Mouse (Mus musculus) thymus, adult 2 months (tissue): Measurements from ENCODE around the gene Svip. TPM values are rescaled to one million over a fixed set of nuclear protein-coding genes. Genes with fewer than 3 reads are reported as not detected.

Experiments used
- DNase-seq: peaks from one replicate; pipeline ENCODE4 v3.0.0; 2021
- H3K27ac ChIP-seq: fragments of 200-500 bp; 2 replicates; pipeline ENCODE4 v1.5.1; 2012; ENCODE audit warnings: low read length, control low read depth; ENCODE audit not compliant: control insufficient read depth, insufficient read depth
- H3K27me3 ChIP-seq: fragments of 200-500 bp; 2 replicates; pipeline ENCODE4 v1.6.1; 2012; ENCODE audit warnings: mild to moderate bottlenecking, low read length, moderate library complexity, mixed read lengths; ENCODE audit not compliant: control insufficient read depth, insufficient read depth
- H3K36me3 ChIP-seq: fragments of 200-500 bp; 2 replicates; pipeline ENCODE4 v1.6.1; 2012; ENCODE audit warnings: mild to moderate bottlenecking, low read length, moderate library complexity; ENCODE audit not compliant: control insufficient read depth, insufficient read depth
- H3K4me1 ChIP-seq: fragments of 200-500 bp; replicated peaks from 2 replicates; pipeline ENCODE4 v1.6.1; 2012; ENCODE audit warnings: low read length; ENCODE audit not compliant: control insufficient read depth, insufficient read depth
- H3K4me3 ChIP-seq: fragments of 200-500 bp; 2 replicates; pipeline ENCODE4 v1.5.1; 2012; ENCODE audit warnings: mild to moderate bottlenecking, low read length, control low read depth, moderate library complexity; ENCODE audit not compliant: control insufficient read depth, insufficient read depth
- CTCF ChIP-seq: fragments of 200-500 bp; IDR thresholded peaks from 2 replicates; pipeline ENCODE4 v1.5.1; 2012; ENCODE audit warnings: mild to moderate bottlenecking, control low read depth, low read length, moderate library complexity, borderline replicate concordance; ENCODE audit not compliant: control insufficient read depth, poor library complexity, insufficient read depth; ENCODE audit errors: extremely low read depth
- POLR2A ChIP-seq: fragments of 200-500 bp; IDR thresholded peaks from 2 replicates; pipeline ENCODE4 v1.6.1; 2012; ENCODE audit warnings: mild to moderate bottlenecking, low read length, control low read depth, moderate library complexity; ENCODE audit not compliant: control insufficient read depth, poor library complexity, insufficient read depth; ENCODE audit errors: extremely low read depth
- WGBS: fragments of 180-500 bp; shearing (Covaris S2); methylation state at CpG from one replicate; pipeline ENCODE4 v1.1.7; 2018; 5-methylcytosine and 5-hydroxymethylcytosine counted together
- polyA plus RNA-seq: library from polyadenylated mRNA; depleted of rRNA; stranded (reverse); fragments of >200 nt; gene quantifications from 2 replicates; pipeline ENCODE4 v1.2.3, GENCODE M21; 2012

Gene Svip
- polyA plus RNA-seq, 1 experiment, result 0.61 TPM

- Histone ChIP-seq H3K4me1 (no peaks in the 10 kb centered on the region), H3K27ac (no peak overlapping the region), H3K4me3 (no peak overlapping the region), H3K36me3 (no peaks in the 10 kb centered on the region), H3K27me3 (no peaks in the 10 kb centered on the region)
- DNase-seq, result no peak
- TF ChIP-seq POLR2A, result no peak
- no peak for TF ChIP-seq CTCF
- WGBS, result 82% methylated on average over 7 of the region's 7 CpGs
Observed at GRCm38 (mm10) chr7:52013457-52013856, 7.6 kb upstream of the Svip start.

GRCm38 (mm10) chr7:52007138-52007537, 1.3 kb upstream of the Svip start:
- Histone ChIP-seq H3K4me3 (no peak overlapping the region), H3K36me3 (no peaks in the 10 kb centered on the region), H3K4me1 (no peaks in the 10 kb centered on the region), H3K27me3 (no peaks in the 10 kb centered on the region; the same call in 1 of the 2 replicates), H3K27ac (no peak overlapping the region)
- TF ChIP-seq POLR2A (no peak), CTCF (no peak)
- WGBS, result 80% methylated on average over 2 of the region's 2 CpGs
- no peak for DNase-seq

GRCm38 (mm10) chr7:52006296-52006630, 445 bp upstream of the Svip start:
- no peak for TF ChIP-seq CTCF
- TF ChIP-seq POLR2A, result no peak
- no peaks in the 10 kb centered on the region; the same call in 1 of the 2 replicates for H3K27me3 ChIP-seq
- H3K36me3 ChIP-seq, result no peaks in the 10 kb centered on the region
- no peak for DNase-seq
- no peak overlapping the region for H3K27ac ChIP-seq
- H3K4me3 ChIP-seq, result peak overlapping the region; percentile 7; the same call in 1 of the 2 replicates
- H3K4me1 ChIP-seq, result no peaks in the 10 kb centered on the region
- WGBS, result 3% methylated on average over 9 of the region's 9 CpGs

- H3K36me3 ChIP-seq, result no peaks in the 10 kb centered on the region
- H3K27ac ChIP-seq, result no peak overlapping the region
- no peaks in the 10 kb centered on the region for H3K4me1 ChIP-seq
- no peaks in the 10 kb centered on the region for H3K27me3 ChIP-seq
- TF ChIP-seq CTCF (no peak), POLR2A (no peak)
- no peak overlapping the region for H3K4me3 ChIP-seq
- WGBS, result 96% methylated on average over 3 of the region's 3 CpGs
- DNase-seq, result no peak
Observed at GRCm38 (mm10) chr7:51991020-51991419, 14.8 kb downstream of the Svip start.

GRCm38 (mm10) chr7:51986909-51987308, 18.9 kb downstream of the Svip start:
- WGBS, result 7% methylated on average over 6 of the region's 6 CpGs
- DNase-seq, result no peak
- H3K27me3 ChIP-seq, result no peaks in the 10 kb centered on the region

GRCm38 (mm10) chr7:51985763-51986162, 20.1 kb downstream of the Svip start:
- TF ChIP-seq CTCF (no peak), POLR2A (no peak)

More at GRCm38 (mm10) chr7:51986909-51987308, 18.9 kb downstream of the Svip start:
- Histone ChIP-seq H3K4me3 (no peak overlapping the region), H3K36me3 (no peaks in the 10 kb centered on the region), H3K4me1 (no peaks in the 10 kb centered on the region), H3K27ac (no peak overlapping the region)
- TF ChIP-seq CTCF, result no peak
- TF ChIP-seq POLR2A, result no peak

GRCm38 (mm10) chr7:51982303-51982702, 23.5 kb downstream of the Svip start:
- TF ChIP-seq CTCF (no peak), POLR2A (no peak)
- no peaks in the 10 kb centered on the region for H3K36me3 ChIP-seq
- no peak for DNase-seq
- H3K4me1 ChIP-seq, result no peaks in the 10 kb centered on the region
- WGBS, result 79% methylated on average over 1 of the region's 1 CpGs
- no peak overlapping the region for H3K27ac ChIP-seq
- H3K4me3 ChIP-seq, result no peak overlapping the region
- no peaks in the 10 kb centered on the region for H3K27me3 ChIP-seq

More at GRCm38 (mm10) chr7:51985763-51986162, 20.1 kb downstream of the Svip start:
- Histone ChIP-seq H3K27me3 (no peaks in the 10 kb centered on the region), H3K4me3 (no peak overlapping the region), H3K27ac (no peak overlapping the region), H3K4me1 (no peaks in the 10 kb centered on the region), H3K36me3 (no peaks in the 10 kb centered on the region)
- no peak for DNase-seq
- WGBS, result 84% methylated on average over 6 of the region's 6 CpGs
